Mouse (Mus musculus): ENCODE results near the gene Ano10.

DNA sequence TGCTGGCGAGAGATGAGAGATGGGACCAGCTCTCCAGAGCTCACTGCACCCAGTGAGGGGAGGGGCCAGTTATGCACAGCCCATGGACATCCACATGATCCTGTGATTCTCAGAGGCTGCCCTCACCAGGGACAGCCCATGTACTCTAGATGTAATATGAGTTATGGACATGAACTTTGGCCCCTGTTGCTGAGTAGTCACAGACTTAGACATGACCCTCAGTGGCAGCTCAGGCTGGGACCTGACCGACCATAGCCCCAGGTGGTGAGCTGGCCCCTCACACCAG is 158.4 kb downstream of the Ano10 start:
- TF ChIP-seq CTCF (IDR thresholded peaks at IDR 0.05; ENCODE audit: borderline replicate concordance, insufficient read depth, low read depth, low read length) = no peak
- no peak for TF ChIP-seq POLR2A (IDR thresholded peaks at IDR 0.05; ENCODE audit: borderline replicate concordance, insufficient read depth, low read length)

All from cerebellum, adult 2 months (tissue).